ENCODE assay signal across 9 mouse cellular contexts in genomic region chr11:54122416-54123264, GRCm38 (mm10). TPM values are rescaled to one million over a fixed set of nuclear protein-coding genes. Genes with fewer than 3 reads are reported as not detected.
A peak's percentile ranks its signal among the peaks of the same experiment; 100 is the strongest.
DNase-seq lines count a peak whose midpoint lies in the region; ATAC-seq and TF ChIP-seq lines count a peak whose summit lies in the region.
"Had no signal": no experiment of that assay in that cellular context is flagged by ENCODE, and none has a peak within 500 bp of the region (broad histone marks: within the 10 kb centered on the region; RNA-seq: fewer than 3 reads in every experiment).

No protein-coding gene starts in this region.

- ATAC-seq in forebrain, embryonic 13.5 days: peak; percentile 68; the same call in 1 of the 2 replicates
- ATAC-seq in forebrain, embryonic 11.5 days (replicated peaks; ENCODE audit: low FRiP score): no peak
- ATAC-seq in kidney, postnatal 0 days (replicated peaks; ENCODE audit: low FRiP score, low read depth): no peak
- peak; percentile 43; the same call in 1 of the 2 replicates for ATAC-seq in liver, postnatal 0 days

- DNase-seq in forebrain, embryonic 11.5 days (ENCODE audit: low spot score): no peak
- peak; percentile 51 to 63 for DNase-seq in cerebellum, postnatal 25 days
- DNase-seq in heart, adult 8-10 months (ENCODE audit: low spot score): peak; percentile 85
- DNase-seq in kidney, postnatal 0 days (ENCODE audit: low spot score): peak; percentile 63
- peak; percentile 53 for DNase-seq in liver, postnatal 0 days
- peak; percentile 48 to 50 for DNase-seq in right cerebral cortex, adult 2 months (ENCODE audit: low spot score in 2 of 2)
- DNase-seq in testis, postnatal 14 days (ENCODE audit: low spot score): no peak

- no peak for TF ChIP-seq EP300 in liver, postnatal 0 days (IDR thresholded peaks at IDR 0.05; ENCODE audit: low read depth)

- H3K36me3 ChIP-seq in forebrain, embryonic 13.5 days (ENCODE audit: poor library complexity, severe bottlenecking): 0 out of 2 replicates have a peak, but pooled peaks cover 11% of the 10 kb centered on the region
- no peaks in the 10 kb centered on the region for H3K36me3 ChIP-seq in forebrain, embryonic 11.5 days (ENCODE audit: control insufficient read depth, insufficient read depth, low read length)
- 0 out of 2 replicates have a peak, but pooled peaks cover 8% of the 10 kb centered on the region for H3K36me3 ChIP-seq in kidney, postnatal 0 days (ENCODE audit: insufficient read depth, low read length)
- H3K36me3 ChIP-seq in liver, postnatal 0 days (replicated peaks; ENCODE audit: insufficient read depth, low read length): no peaks in the 10 kb centered on the region; the same call in 1 of the 2 replicates

- peak; percentile 68 for TF ChIP-seq CTCF in kidney, postnatal 0 days (IDR thresholded peaks at IDR 0.05; ENCODE audit: low read depth)
- peak; percentile 66 for TF ChIP-seq CTCF in liver, postnatal 0 days (IDR thresholded peaks at IDR 0.05; ENCODE audit: low read depth)

- WGBS in forebrain, embryonic 13.5 days: 62% methylated on average over 14 of the region's 14 CpGs
- 84% methylated on average over 14 of the region's 14 CpGs for WGBS in forebrain, embryonic 11.5 days
- 69% methylated on average over 14 of the region's 14 CpGs for WGBS in kidney, postnatal 0 days
- WGBS in liver, postnatal 0 days (ENCODE audit: insufficient replicate concordance): 62% methylated on average over 14 of the region's 14 CpGs

- peaks cover 24% of the 10 kb centered on the region for H3K4me1 ChIP-seq in forebrain, embryonic 13.5 days
- no peaks in the 10 kb centered on the region for H3K4me1 ChIP-seq in forebrain, embryonic 11.5 days (replicated peaks; ENCODE audit: control insufficient read depth, insufficient read depth, low read length)
- H3K4me1 ChIP-seq in kidney, postnatal 0 days (replicated peaks; ENCODE audit: insufficient read depth, low read length): no peaks in the 10 kb centered on the region
- H3K4me1 ChIP-seq in liver, postnatal 0 days (ENCODE audit: insufficient read depth): peaks cover 4% of the 10 kb centered on the region; the same call in 1 of the 2 replicates

- H3K27me3 ChIP-seq in forebrain, embryonic 13.5 days: no peaks in the 10 kb centered on the region
- no peaks in the 10 kb centered on the region for H3K27me3 ChIP-seq in forebrain, embryonic 11.5 days (ENCODE audit: control insufficient read depth, insufficient read depth, low read length)
- H3K27me3 ChIP-seq in kidney, postnatal 0 days (ENCODE audit: insufficient read depth, low read length): no peaks in the 10 kb centered on the region
- H3K27me3 ChIP-seq in liver, postnatal 0 days (ENCODE audit: insufficient read depth, low read length): no peaks in the 10 kb centered on the region

- H3K9me3 ChIP-seq in forebrain, embryonic 13.5 days (replicated peaks): no peaks in the 10 kb centered on the region
- no peaks in the 10 kb centered on the region for H3K9me3 ChIP-seq in forebrain, embryonic 11.5 days (ENCODE audit: control insufficient read depth, low read length)
- no peaks in the 10 kb centered on the region for H3K9me3 ChIP-seq in kidney, postnatal 0 days (replicated peaks; ENCODE audit: low read length)
- no peaks in the 10 kb centered on the region for H3K9me3 ChIP-seq in liver, postnatal 0 days (ENCODE audit: low read length)

- H3K27ac ChIP-seq in forebrain, embryonic 13.5 days: no peak overlapping the region; the same call in 1 of the 2 replicates
- H3K27ac ChIP-seq in forebrain, embryonic 11.5 days (ENCODE audit: low read depth, low read length): no peak overlapping the region
- H3K27ac ChIP-seq in kidney, postnatal 0 days: no peak overlapping the region
- H3K27ac ChIP-seq in liver, postnatal 0 days (ENCODE audit: low read depth): no peak overlapping the region

- H3K4me2 ChIP-seq in forebrain, embryonic 13.5 days: no peak overlapping the region
- H3K4me2 ChIP-seq in forebrain, embryonic 11.5 days (ENCODE audit: low read depth, low read length, severe bottlenecking): no peak overlapping the region
- H3K4me2 ChIP-seq in kidney, postnatal 0 days (ENCODE audit: low read length): no peak overlapping the region
- H3K4me2 ChIP-seq in liver, postnatal 0 days (ENCODE audit: low read depth, low read length): no peak overlapping the region

- no peak overlapping the region for H3K4me3 ChIP-seq in forebrain, embryonic 13.5 days
- no peak overlapping the region for H3K4me3 ChIP-seq in forebrain, embryonic 11.5 days (ENCODE audit: low read depth, low read length)
- H3K4me3 ChIP-seq in kidney, postnatal 0 days (replicated peaks; ENCODE audit: low read depth, low read length): no peak overlapping the region
- H3K4me3 ChIP-seq in liver, postnatal 0 days (ENCODE audit: low read depth, low read length): no peak overlapping the region

- H3K9ac ChIP-seq in forebrain, embryonic 13.5 days: peak overlapping the region; percentile 12; the same call in 1 of the 2 replicates
- H3K9ac ChIP-seq in forebrain, embryonic 11.5 days (ENCODE audit: low read length): no peak overlapping the region
- H3K9ac ChIP-seq in kidney, postnatal 0 days (ENCODE audit: low read depth, low read length): no peak overlapping the region
- no peak overlapping the region for H3K9ac ChIP-seq in liver, postnatal 0 days (replicated peaks)

RNA-seq across cellular contexts. Expression of gene P4ha2, which starts 22.7 kb away (rescaled TPM):
- polyA plus RNA-seq in forebrain, embryonic 13.5 days (2015; fragmentation: Nextera tagmentation; extraction: Ambion mirVana): 5.5 and 5.6 TPM in 2 replicates
- 16.0 and 16.4 TPM in 2 replicates for polyA plus RNA-seq in forebrain, embryonic 11.5 days (2014; fragmentation: Nextera tagmentation; extraction: Ambion mirVana)
- 10 to 100 TPM; 57.4 to 71.1 (median 64.1) TPM for total RNA-seq in heart, adult 8-10 months (2022)
- polyA plus RNA-seq in kidney, postnatal 0 days (2015; fragmentation: Nextera tagmentation; extraction: Ambion mirVana): 11.2 and 13.9 TPM in 2 replicates
- 2.4 and 2.7 TPM in 2 replicates for polyA plus RNA-seq in liver, postnatal 0 days (2015; fragmentation: Nextera tagmentation; extraction: Ambion mirVana)
- total RNA-seq: hematopoietic stem cell, adult 5-6 weeks had no signal

RNA-seq across cellular contexts. Expression of gene Pdlim4, which starts 53.8 kb away (rescaled TPM):
- polyA plus RNA-seq in forebrain, embryonic 13.5 days (2015; fragmentation: Nextera tagmentation; extraction: Ambion mirVana): 36.2 and 38.3 TPM in 2 replicates
- 45.3 and 48.6 TPM in 2 replicates for polyA plus RNA-seq in forebrain, embryonic 11.5 days (2014; fragmentation: Nextera tagmentation; extraction: Ambion mirVana)
- total RNA-seq in heart, adult 8-10 months (2022): 10 to 100 TPM; 29.1 to 39.9 (median 35.2) TPM
- polyA plus RNA-seq in kidney, postnatal 0 days (2015; fragmentation: Nextera tagmentation; extraction: Ambion mirVana): 47.5 and 52.9 TPM in 2 replicates
- 4.0 TPM in 2 replicates for polyA plus RNA-seq in liver, postnatal 0 days (2015; fragmentation: Nextera tagmentation; extraction: Ambion mirVana)
- total RNA-seq: hematopoietic stem cell, adult 5-6 weeks had no signal

Comparison
In these comparisons a context has a peak if more than half of its experiments do, and no peak if none do; other contexts are left out.
1. ATAC-seq: peak in forebrain, embryonic 13.5 days (single experiment) and liver, postnatal 0 days (single experiment); none in forebrain, embryonic 11.5 days (single experiment) and kidney, postnatal 0 days (single experiment).
2. DNase-seq: peak in cerebellum, postnatal 25 days (2 of 2), heart, adult 8-10 months (single experiment), kidney, postnatal 0 days (single experiment), liver, postnatal 0 days (single experiment) and right cerebral cortex, adult 2 months (2 of 2); none in forebrain, embryonic 11.5 days (single experiment) and testis, postnatal 14 days (single experiment).